Mouse (Mus musculus): Measurements from ENCODE around the gene Tob2.

Gene Tob2

GRCm38 (mm10) chr15:81838554-81839235 lies 19.9 kb downstream of the Tob2 start:
- peak; percentile 42 for DNase-seq (ENCODE audit: extremely low read depth, insufficient read length, low spot score)

GRCm38 (mm10) chr15:81836966-81837920 lies 21.4 kb downstream of the Tob2 start:
- no peak for DNase-seq (ENCODE audit: extremely low read depth, insufficient read length, low spot score)

GRCm38 (mm10) chr15:81836124-81836821 lies 22.3 kb downstream of the Tob2 start:
- peak; percentile 61 for DNase-seq (ENCODE audit: extremely low read depth, insufficient read length, low spot score)

GRCm38 (mm10) chr15:81835007-81835880 lies 23.4 kb downstream of the Tob2 start:
- DNase-seq (ENCODE audit: extremely low read depth, insufficient read length, low spot score), result no peak

- no peak for DNase-seq (ENCODE audit: extremely low read depth, insufficient read length, low spot score)
Measured at GRCm38 (mm10) chr15:81834171-81834841, 24.3 kb downstream of the Tob2 start.

GRCm38 (mm10) chr15:81833481-81833880 lies 25.1 kb downstream of the Tob2 start:
- no peak for DNase-seq (ENCODE audit: extremely low read depth, insufficient read length, low spot score)

GRCm38 (mm10) chr15:81832219-81832618 lies 26.4 kb downstream of the Tob2 start:
- no peak for DNase-seq (ENCODE audit: extremely low read depth, insufficient read length, low spot score)

GRCm38 (mm10) chr15:81831136-81831825 lies 27.3 kb downstream of the Tob2 start:
- peak; percentile 83 for DNase-seq (ENCODE audit: extremely low read depth, insufficient read length, low spot score)

- no peak for DNase-seq (ENCODE audit: extremely low read depth, insufficient read length, low spot score)
Measured at GRCm38 (mm10) chr15:81830530-81830929, 28.1 kb downstream of the Tob2 start.

- DNase-seq (ENCODE audit: extremely low read depth, insufficient read length, low spot score), result no peak
Measured at GRCm38 (mm10) chr15:81829208-81829580, 29.4 kb downstream of the Tob2 start.

- no peak for DNase-seq (ENCODE audit: extremely low read depth, insufficient read length, low spot score)
Measured at GRCm38 (mm10) chr15:81828426-81829207, 30.0 kb downstream of the Tob2 start.

- no peak for DNase-seq (ENCODE audit: extremely low read depth, insufficient read length, low spot score)
Measured at GRCm38 (mm10) chr15:81824832-81825231, 33.8 kb downstream of the Tob2 start.

- no peak for DNase-seq (ENCODE audit: extremely low read depth, insufficient read length, low spot score)
Measured at GRCm38 (mm10) chr15:81822631-81823030, 36.0 kb downstream of the Tob2 start.

GRCm38 (mm10) chr15:81818404-81818803 lies 40.2 kb downstream of the Tob2 start:
- no peak for DNase-seq (ENCODE audit: extremely low read depth, insufficient read length, low spot score)

- DNase-seq (ENCODE audit: extremely low read depth, insufficient read length, low spot score), result no peak
Measured at GRCm38 (mm10) chr15:81814716-81815370, 43.8 kb downstream of the Tob2 start.

- DNase-seq (ENCODE audit: extremely low read depth, insufficient read length, low spot score), result no peak
Measured at GRCm38 (mm10) chr15:81813986-81814705, 44.5 kb downstream of the Tob2 start.

Data from 3134 (cell line).